Mouse (Mus musculus) ES-E14 (cell line): Measurements from ENCODE around the gene Abhd16a. TPM values are rescaled to one million over a fixed set of nuclear protein-coding genes. Genes with fewer than 3 reads are reported as not detected.

Experiments
- DNase-seq: peaks from one replicate; pipeline ENCODE4 v3.0.0-alpha.2; 2013; ENCODE audit warnings: low read depth, low spot score
- H3K27ac ChIP-seq: 2 replicates; pipeline ENCODE4 v1.5.1; 2012; ENCODE audit warnings: low read depth, mild to moderate bottlenecking, low read length, moderate library complexity, mixed read lengths; ENCODE audit not compliant: poor library complexity, insufficient read depth, severe bottlenecking
- H3K36me3 ChIP-seq: 2 replicates; pipeline ENCODE4 v1.6.1; 2012; ENCODE audit warnings: mild to moderate bottlenecking, low read length, moderate library complexity, mixed read lengths; ENCODE audit not compliant: control insufficient read depth, poor library complexity, insufficient read depth, severe bottlenecking
- H3K4me1 ChIP-seq, 2 experiments: fragments of 150-350 bp in 1 of 2; sonication (generic) in 1 of 2; 2 replicates each; pipeline ENCODE4 v1.6.1; 2012; ENCODE audit warnings: low read length in 2 of 2, mild to moderate bottlenecking in 1 of 2, mixed read lengths in 1 of 2; ENCODE audit not compliant: control insufficient read depth in 2 of 2, insufficient read depth in 2 of 2, poor library complexity in 1 of 2
- H3K4me3 ChIP-seq, 2 experiments: fragments of 150-350 bp in 1 of 2; sonication (generic) in 1 of 2; 2 replicates each; pipeline ENCODE4 v1.5.1; 2012; ENCODE audit warnings: low read length in 2 of 2, low read depth in 1 of 2, mild to moderate bottlenecking in 1 of 2, mixed read lengths in 1 of 2; ENCODE audit not compliant: insufficient read depth in 1 of 2, poor library complexity in 1 of 2, severe bottlenecking in 1 of 2
- H3K9ac ChIP-seq: 2 replicates; pipeline ENCODE4 v1.6.1; 2012; ENCODE audit warnings: low read depth, mild to moderate bottlenecking, low read length, mixed read lengths; ENCODE audit not compliant: poor library complexity, insufficient read depth, severe bottlenecking
- H3K9me3 ChIP-seq: fragments of 150-350 bp; sonication (generic); 2 replicates; pipeline ENCODE4 v1.6.1; 2012; ENCODE audit warnings: low read depth, mild to moderate bottlenecking, low read length; ENCODE audit not compliant: control insufficient read depth, insufficient read depth
- CHD2 ChIP-seq: IDR thresholded peaks from 2 replicates; pipeline ENCODE4 v1.6.1; 2014; ENCODE audit warnings: mild to moderate bottlenecking, low read depth, low read length, inconsistent platforms
- HCFC1 ChIP-seq: IDR thresholded peaks from 2 replicates; pipeline ENCODE4 v1.6.1; 2012; ENCODE audit warnings: low read length, inconsistent platforms, borderline replicate concordance; ENCODE audit not compliant: insufficient read depth
- MAFK ChIP-seq: IDR thresholded peaks from 2 replicates; pipeline ENCODE4 v1.6.1; 2014; ENCODE audit warnings: mild to moderate bottlenecking, low read depth, low read length, inconsistent platforms; ENCODE audit not compliant: insufficient read depth
- ZC3H11A ChIP-seq: IDR thresholded peaks from 2 replicates; pipeline ENCODE4 v1.6.1; 2012; ENCODE audit warnings: low read depth, mild to moderate bottlenecking, inconsistent platforms, low read length, borderline replicate concordance
- ZNF384 ChIP-seq: IDR thresholded peaks from 2 replicates; pipeline ENCODE4 v1.6.1; 2012; ENCODE audit warnings: low read depth, low read length, inconsistent platforms
- in situ Hi-C, 2 experiments: fragments of 600-800 bp; cut with MboI; formaldehyde crosslinking; loops; one replicate each; pipeline ENCODE4 v1.15.1; 2025; ENCODE audit warnings: low sequenced_read_pairs in 2 of 2, inconsistent platforms in 1 of 2; ENCODE audit not compliant: unreplicated experiment in 2 of 2
- total RNA-seq: library from RNA; depleted of rRNA; stranded (reverse); fragments of 300-350 nt; gene quantifications from 2 replicates; pipeline ENCODE4 v1.2.3, GENCODE M21; 2012

Abhd16a gene
- total RNA-seq, 1 experiment, result 30.7 TPM

DNA sequence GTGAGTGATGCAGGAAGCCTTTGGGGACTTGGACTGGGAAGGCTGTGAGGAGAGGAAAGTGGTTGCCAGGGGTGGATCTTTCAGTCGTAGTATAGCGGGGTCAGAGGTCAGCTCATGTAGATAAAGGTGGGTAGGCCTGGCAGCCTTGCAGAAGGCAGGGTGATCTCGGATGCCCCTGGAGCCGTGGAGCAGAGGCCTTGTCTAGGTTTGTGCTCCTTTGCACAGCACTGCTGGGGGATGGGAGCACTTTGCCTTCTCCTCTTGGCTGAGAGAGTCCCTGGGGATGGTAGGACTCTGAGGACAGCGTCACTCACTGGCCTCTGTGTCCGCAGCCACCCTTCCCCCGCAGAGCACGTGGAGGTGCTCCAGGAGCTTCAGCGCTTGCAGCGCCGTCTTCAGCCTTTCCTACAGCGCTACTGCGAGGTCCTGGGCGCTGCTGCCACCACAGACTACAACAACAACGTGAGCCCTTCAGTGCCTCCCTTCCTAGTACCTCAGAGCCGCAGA is 51.5 kb downstream of the Abhd16a start:
- Histone ChIP-seq H3K27ac (no peak overlapping the region), H3K4me1 (peaks cover 0 to 13% of the 10 kb centered on the region in 2 experiments; a peak in 2 of 4 replicates), H3K4me3 (no peak overlapping the region), H3K36me3 (peaks cover 66% of the 10 kb centered on the region), H3K9ac (peak overlapping the region; percentile 43; the same call in 1 of the 2 replicates), H3K9me3 (no peaks in the 10 kb centered on the region)
- TF ChIP-seq CHD2 (no peak), ZNF384 (no peak), HCFC1 (no peak), MAFK (no peak), ZC3H11A (no peak)
- no peak for DNase-seq
- in situ Hi-C loops, result no loop called here

DNA sequence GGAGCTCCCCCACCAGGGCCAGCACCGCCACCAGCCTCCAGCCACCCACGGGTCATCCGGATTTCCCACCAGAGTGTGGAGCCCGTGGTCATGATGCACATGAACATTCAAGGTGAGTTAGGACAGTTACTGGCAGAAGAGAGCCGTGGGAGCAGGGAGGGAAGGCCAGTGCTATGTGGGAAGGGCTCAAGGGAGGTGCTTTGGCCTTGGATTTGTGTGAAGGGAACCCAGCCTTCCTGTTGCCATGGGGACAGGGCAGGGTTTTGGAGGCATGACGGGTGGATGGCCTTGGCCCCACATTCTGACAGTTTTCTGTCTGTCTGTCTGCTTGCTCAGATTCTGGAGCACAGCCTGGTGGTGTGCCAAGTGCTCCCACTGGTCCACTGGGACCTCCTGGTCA is 52.9 kb downstream of the Abhd16a start:
- H3K9me3 ChIP-seq, result no peaks in the 10 kb centered on the region
- in situ Hi-C loops, result no loop called here
- H3K4me3 ChIP-seq, result no peak overlapping the region
- H3K9ac ChIP-seq, result no peak overlapping the region
- DNase-seq, result no peak
- no peak overlapping the region for H3K27ac ChIP-seq
- peaks cover 0 to 11% of the 10 kb centered on the region in 2 experiments; a peak in 2 of 4 replicates for H3K4me1 ChIP-seq
- TF ChIP-seq ZNF384 (no peak), HCFC1 (no peak), MAFK (no peak), ZC3H11A (no peak), CHD2 (no peak)
- peaks cover 80% of the 10 kb centered on the region for H3K36me3 ChIP-seq

DNA sequence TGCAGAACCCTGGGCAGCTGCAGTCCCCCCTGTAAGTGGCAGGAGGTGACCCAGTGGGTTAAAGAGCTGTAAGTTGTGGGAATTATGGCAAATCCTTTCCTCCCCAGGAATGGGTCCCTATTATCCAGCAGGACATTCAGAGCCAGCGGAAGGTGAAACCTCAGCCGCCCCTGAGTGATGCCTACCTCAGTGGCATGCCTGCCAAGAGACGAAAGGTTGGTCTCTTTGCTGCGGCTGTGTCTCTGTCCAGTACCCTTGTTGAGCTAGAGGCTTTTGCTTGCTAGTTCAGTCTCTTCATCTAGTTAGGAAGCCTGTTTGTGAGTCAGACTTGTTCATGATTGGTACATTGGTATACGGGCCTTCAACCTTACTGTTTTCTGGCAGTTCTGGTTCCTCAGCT is 57.1 kb downstream of the Abhd16a start:
- Histone ChIP-seq H3K9ac (no peak overlapping the region), H3K36me3 (peaks cover 85% of the 10 kb centered on the region), H3K4me3 (no peak overlapping the region), H3K4me1 (0 out of 4 replicates have a peak, but pooled peaks cover 0 to 2% of the 10 kb centered on the region in 2 experiments), H3K9me3 (no peaks in the 10 kb centered on the region), H3K27ac (no peak overlapping the region)
- in situ Hi-C loops, result no loop called here
- no peak for DNase-seq
- TF ChIP-seq ZNF384, result no peak
- TF ChIP-seq MAFK, result no peak

DNA sequence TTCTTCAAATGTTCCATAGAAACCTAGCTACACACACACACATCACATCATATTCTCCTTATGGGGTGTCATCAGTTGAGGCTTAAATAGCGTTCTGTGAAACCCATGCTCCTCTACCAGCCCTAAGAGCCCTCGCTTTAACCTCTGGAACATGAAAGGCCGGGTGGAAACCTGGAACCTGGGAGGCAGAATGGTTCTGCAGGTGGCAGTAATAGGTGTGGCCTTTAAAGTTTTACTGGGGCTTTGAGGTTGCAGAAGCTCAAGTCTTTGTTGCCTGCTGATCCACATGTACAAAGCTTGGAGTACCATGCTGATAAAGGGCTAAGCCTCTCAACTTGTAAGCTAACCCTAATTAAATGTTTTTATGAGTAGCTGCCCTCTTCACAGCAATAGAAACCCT is 58.3 kb downstream of the Abhd16a start:
- no peak for DNase-seq
- Histone ChIP-seq H3K36me3 (peaks cover 84% of the 10 kb centered on the region), H3K27ac (no peak overlapping the region), H3K4me1 (no peaks in the 10 kb centered on the region), H3K9ac (no peak overlapping the region), H3K9me3 (no peaks in the 10 kb centered on the region), H3K4me3 (no peak overlapping the region)
- in situ Hi-C loops, result no loop called here
- no peak for TF ChIP-seq HCFC1
- TF ChIP-seq MAFK, result no peak
- TF ChIP-seq CHD2, result no peak
- no peak for TF ChIP-seq ZNF384
- TF ChIP-seq ZC3H11A, result no peak

DNA sequence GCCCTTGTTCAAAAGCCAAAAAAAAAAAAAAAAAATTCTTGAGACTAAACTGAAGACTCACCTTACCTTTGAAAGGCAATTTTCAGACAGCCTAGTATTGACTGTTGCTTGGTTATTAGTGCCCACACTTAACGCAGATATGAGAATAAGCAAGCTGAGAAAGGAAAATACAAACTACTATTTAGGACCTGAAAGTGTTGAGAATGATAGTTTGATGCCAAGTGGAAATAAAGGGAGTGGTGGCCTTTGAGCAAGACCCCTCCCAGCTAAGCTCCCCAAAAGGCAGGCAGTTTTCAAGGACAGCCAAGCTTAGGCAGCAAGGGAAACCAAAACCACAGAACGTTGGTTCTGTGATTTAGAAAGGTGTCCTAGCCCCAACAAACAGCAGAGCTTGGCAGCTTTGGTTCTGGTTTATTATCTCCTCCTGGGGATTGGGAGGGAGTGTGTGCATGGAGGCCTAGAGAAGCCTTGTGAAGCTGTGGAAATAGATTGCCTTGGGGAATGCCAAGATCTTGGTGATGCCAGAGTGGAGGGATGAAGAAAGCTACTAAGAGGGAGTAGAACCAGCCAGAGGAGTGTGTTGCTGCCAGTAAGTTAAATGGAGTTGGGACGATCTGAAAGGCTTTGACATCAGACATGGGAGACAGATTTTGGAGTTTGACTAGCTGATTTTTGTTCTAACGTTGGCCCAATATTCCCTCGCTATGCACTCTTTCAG is 59.0 kb downstream of the Abhd16a start:
- TF ChIP-seq MAFK (no peak), ZNF384 (no peak), HCFC1 (no peak), ZC3H11A (no peak), CHD2 (no peak)
- H3K9ac ChIP-seq, result no peak overlapping the region
- peaks cover 84% of the 10 kb centered on the region for H3K36me3 ChIP-seq
- no peak overlapping the region for H3K27ac ChIP-seq
- no peak for DNase-seq
- no peak overlapping the region for H3K4me3 ChIP-seq
- H3K4me1 ChIP-seq, result no peaks in the 10 kb centered on the region
- in situ Hi-C loops, result no loop called here
- no peaks in the 10 kb centered on the region for H3K9me3 ChIP-seq
